Mouse (Mus musculus) limb, embryonic 12.5 days (tissue): ENCODE results near the gene Rnf185. TPM values are rescaled to one million over a fixed set of nuclear protein-coding genes. Genes with fewer than 3 reads are reported as not detected.

ENCODE experiments used
- ATAC-seq: fragments of 200-750 bp; cut with Nextera tagmentation; 2 replicates; pipeline ENCODE4 v1.8.0; 2017; ENCODE audit warnings: low read depth, moderate TSS enrichment; ENCODE audit not compliant: insufficient number of reproducible peaks, insufficient read depth, low FRiP score, low TSS enrichment
- H3K27ac ChIP-seq: fragments of 300-500 bp; sonication (generic); 2 replicates; pipeline ENCODE4 v1.5.1; 2016; ENCODE audit warnings: mild to moderate bottlenecking, moderate library complexity
- H3K27me3 ChIP-seq: fragments of 300-500 bp; sonication (generic); 2 replicates; pipeline ENCODE4 v1.6.1; 2016; ENCODE audit warnings: mild to moderate bottlenecking, moderate library complexity
- H3K36me3 ChIP-seq: fragments of 300-500 bp; sonication (generic); 2 replicates; pipeline ENCODE4 v1.6.1; 2016; ENCODE audit warnings: mild to moderate bottlenecking, moderate library complexity
- H3K4me1 ChIP-seq: fragments of 300-500 bp; sonication (generic); replicated peaks from 2 replicates; pipeline ENCODE4 v1.6.1; 2016
- H3K4me2 ChIP-seq: fragments of 300-500 bp; sonication (generic); 2 replicates; pipeline ENCODE4 v1.6.1; 2016; ENCODE audit warnings: mild to moderate bottlenecking, moderate library complexity
- H3K4me3 ChIP-seq: fragments of 300-500 bp; sonication (generic); replicated peaks from 2 replicates; pipeline ENCODE4 v1.5.1; 2016; ENCODE audit warnings: mild to moderate bottlenecking
- H3K9ac ChIP-seq: fragments of 300-500 bp; sonication (generic); replicated peaks from 2 replicates; pipeline ENCODE4 v1.6.1; 2016; ENCODE audit warnings: mild to moderate bottlenecking, moderate library complexity
- H3K9me3 ChIP-seq: fragments of 300-500 bp; sonication (generic); 2 replicates; pipeline ENCODE4 v1.6.1; 2016; ENCODE audit warnings: mild to moderate bottlenecking, moderate library complexity
- WGBS: fragments of 180-500 bp; shearing (Covaris S2); methylation state at CpG from one replicate; pipeline ENCODE4 v1.1.7; 2016; 5-methylcytosine and 5-hydroxymethylcytosine counted together
- polyA plus RNA-seq: library from polyadenylated mRNA; unstranded; fragments of >200 nt; fragmentation: Nextera tagmentation; extraction: Ambion mirVana; gene quantifications from 2 replicates; pipeline ENCODE4 v1.2.1, GENCODE M21; 2016

Gene Rnf185
- polyA plus RNA-seq, result 35.4 and 36.8 TPM in 2 replicates

DNA sequence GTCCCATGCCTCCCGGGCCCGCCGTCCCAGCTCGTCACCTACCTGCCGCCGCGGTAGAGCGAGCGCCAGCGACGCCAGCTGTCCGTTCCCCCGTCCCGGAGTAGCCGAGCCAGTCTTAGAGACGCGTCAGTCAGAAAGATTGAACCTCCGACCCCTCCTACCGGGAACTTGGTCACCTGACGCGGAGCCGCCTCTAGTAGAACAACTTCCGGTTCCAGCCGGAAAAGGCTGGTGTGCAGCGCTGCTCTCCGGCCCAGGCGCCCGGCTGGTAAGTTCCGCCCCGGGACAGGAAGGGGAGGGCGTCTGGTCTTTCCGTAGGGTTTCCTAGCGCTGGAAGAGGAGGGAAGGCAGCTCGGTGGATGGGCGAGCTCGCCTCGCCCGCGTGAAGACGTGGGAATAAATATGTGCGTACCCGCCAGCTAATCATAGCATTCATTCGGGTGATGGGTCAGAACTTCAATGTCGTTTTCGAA, at the start of gene Rnf185:
Rnf185 (minus strand) TSS at position 197 of the 473 bp plus-strand sequence.
- Histone ChIP-seq H3K4me2 (peak within 1 kb of the TSS; percentile 71), H3K9me3 (no peaks in the 10 kb centered on the region), H3K9ac (peak within 1 kb of the TSS; percentile 82), H3K4me3 (peak within 1 kb of the TSS; percentile 86), H3K27me3 (no peaks in the 10 kb centered on the region), H3K4me1 (peaks cover 18% of the 10 kb centered on the region), H3K36me3 (peaks cover 13% of the 10 kb centered on the region; the same call in 1 of the 2 replicates), H3K27ac (peak within 1 kb of the TSS; percentile 90)
- ATAC-seq, result peak; percentile 96
- WGBS, result under 1% methylated on average over 45 of the region's 45 CpGs

DNA sequence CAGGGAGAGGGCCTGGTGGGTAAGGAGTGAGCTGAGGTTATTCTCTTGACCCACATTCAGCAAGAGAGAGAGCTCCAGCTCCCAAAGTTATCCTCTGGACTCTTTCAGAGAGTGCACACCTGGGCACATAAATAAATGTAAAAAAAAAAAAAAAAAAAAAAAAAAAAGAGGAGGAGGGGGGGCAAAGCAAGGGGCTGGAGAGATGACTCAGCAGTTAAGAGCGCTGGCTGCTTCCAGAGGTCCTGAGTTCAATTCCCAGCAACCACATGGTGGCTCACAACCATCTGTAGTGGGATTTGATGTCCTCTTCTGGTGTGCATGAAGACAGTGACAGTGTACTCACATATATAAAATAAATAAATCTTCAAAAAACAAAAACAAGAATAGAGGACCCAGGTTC, 45.1 kb upstream of the Rnf185 start:
- no peak overlapping the region for H3K4me3 ChIP-seq
- peaks cover 7% of the 10 kb centered on the region; the same call in 1 of the 2 replicates for H3K27me3 ChIP-seq
- no peak overlapping the region for H3K27ac ChIP-seq
- no peak for ATAC-seq
- H3K36me3 ChIP-seq, result no peaks in the 10 kb centered on the region
- H3K9me3 ChIP-seq, result no peaks in the 10 kb centered on the region
- 0 out of 2 replicates have a peak, but pooled peaks cover 7% of the 10 kb centered on the region for H3K4me1 ChIP-seq
- H3K9ac ChIP-seq, result no peak overlapping the region
- no peak overlapping the region for H3K4me2 ChIP-seq
- WGBS, result 82% methylated on average over 1 of the region's 1 CpGs

DNA sequence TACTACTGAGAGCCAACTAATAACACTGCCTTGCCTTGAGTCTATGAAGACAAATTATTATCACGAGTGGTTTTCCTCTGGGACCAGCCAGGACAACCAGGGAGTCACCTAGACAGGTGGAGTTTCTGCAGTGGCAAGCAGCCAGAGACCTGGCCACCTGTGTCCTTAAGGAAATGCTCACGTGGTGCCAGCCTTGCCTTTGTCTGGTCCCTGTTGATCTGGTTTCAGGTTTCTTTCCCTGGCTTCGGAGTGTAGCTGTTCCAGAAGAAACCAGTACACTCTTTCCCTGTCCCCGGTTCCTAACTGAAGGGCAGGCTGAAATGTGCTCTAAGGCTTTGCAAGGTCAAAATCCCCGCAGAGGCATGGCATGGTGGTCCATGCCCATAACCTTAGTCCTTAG, 44.6 kb upstream of the Rnf185 start:
- Histone ChIP-seq H3K36me3 (no peaks in the 10 kb centered on the region), H3K4me2 (no peak overlapping the region), H3K9me3 (no peaks in the 10 kb centered on the region), H3K27ac (no peak overlapping the region), H3K4me3 (no peak overlapping the region), H3K4me1 (0 out of 2 replicates have a peak, but pooled peaks cover 7% of the 10 kb centered on the region), H3K9ac (no peak overlapping the region), H3K27me3 (0 out of 2 replicates have a peak, but pooled peaks cover 2% of the 10 kb centered on the region)
- ATAC-seq, result no peak
- 55% methylated on average over 5 of the region's 5 CpGs for WGBS

DNA sequence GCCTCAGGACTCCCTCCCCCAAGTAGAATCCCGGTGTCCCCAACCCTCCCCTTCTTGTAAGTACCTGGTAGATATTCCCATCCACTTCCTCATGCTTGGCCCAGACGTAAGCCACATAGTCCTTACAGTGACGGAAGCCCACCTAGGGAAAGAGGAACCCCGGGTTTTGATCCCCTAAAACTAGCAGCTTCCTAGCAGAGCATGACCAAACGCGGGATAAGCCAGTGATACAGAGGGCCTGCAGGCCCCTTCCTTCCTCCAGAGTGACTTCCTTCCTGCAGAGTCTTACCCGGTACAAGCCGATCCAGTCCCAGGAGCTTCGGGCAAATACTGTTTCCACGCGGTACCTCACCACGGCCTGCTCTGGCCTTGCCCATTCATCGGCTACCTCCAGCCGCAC, 43.3 kb upstream of the Rnf185 start:
- Histone ChIP-seq H3K9ac (no peak overlapping the region), H3K4me1 (0 out of 2 replicates have a peak, but pooled peaks cover 7% of the 10 kb centered on the region), H3K27me3 (no peaks in the 10 kb centered on the region), H3K27ac (no peak overlapping the region), H3K4me3 (no peak overlapping the region), H3K36me3 (no peaks in the 10 kb centered on the region), H3K9me3 (no peaks in the 10 kb centered on the region), H3K4me2 (no peak overlapping the region)
- ATAC-seq, result no peak
- 91% methylated on average over 14 of the region's 14 CpGs for WGBS

DNA sequence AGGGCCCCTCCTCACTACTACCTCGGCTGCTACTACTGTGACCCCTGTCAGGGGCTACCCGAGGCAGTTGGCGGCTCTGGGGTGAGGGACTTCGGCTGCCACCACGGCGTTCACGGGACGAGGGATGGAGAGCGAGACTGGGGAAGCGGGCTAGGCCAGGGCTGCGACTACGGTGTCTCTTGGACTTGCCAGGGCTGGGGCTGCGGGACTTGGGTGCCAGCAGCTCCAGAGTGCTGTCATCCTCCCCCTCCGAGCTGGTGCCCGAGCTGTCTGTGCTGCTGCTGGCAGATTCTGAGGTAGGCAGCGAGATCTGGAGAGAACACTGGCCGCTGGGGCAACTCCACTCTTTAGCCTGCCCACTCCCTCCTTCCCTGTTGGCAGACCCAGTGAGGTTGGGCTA, 42.7 kb upstream of the Rnf185 start:
- H3K9ac ChIP-seq, result 0 out of 2 replicates have a peak overlapping the region, but pooled peaks have one; percentile 34
- H3K27me3 ChIP-seq, result no peaks in the 10 kb centered on the region
- 0 out of 2 replicates have a peak, but pooled peaks cover 7% of the 10 kb centered on the region for H3K4me1 ChIP-seq
- 79% methylated on average over 17 of the region's 17 CpGs for WGBS
- no peak for ATAC-seq
- H3K27ac ChIP-seq, result no peak overlapping the region
- H3K4me2 ChIP-seq, result no peak overlapping the region
- H3K4me3 ChIP-seq, result no peak overlapping the region
- no peaks in the 10 kb centered on the region for H3K36me3 ChIP-seq
- no peaks in the 10 kb centered on the region for H3K9me3 ChIP-seq

DNA sequence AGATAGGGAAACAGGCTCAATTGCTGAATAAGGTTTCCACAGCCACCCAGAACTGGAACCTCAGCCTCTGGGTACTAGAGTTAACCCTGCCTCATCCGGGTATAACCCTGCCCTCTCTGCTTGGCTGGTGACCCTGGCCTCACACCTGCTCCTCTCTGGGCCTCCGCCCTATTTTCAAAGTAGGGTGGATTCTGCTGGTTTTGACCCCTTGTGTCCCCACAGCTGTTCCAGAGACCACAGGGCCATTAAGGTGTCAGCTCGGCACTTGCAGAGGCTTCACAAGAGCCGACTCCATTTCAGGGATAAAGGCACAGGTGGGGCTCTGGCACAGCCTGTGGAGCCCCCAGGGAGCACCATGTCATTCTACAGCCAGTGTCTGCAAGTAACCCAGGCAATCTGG, 40.6 kb upstream of the Rnf185 start:
- H3K27ac ChIP-seq, result no peak overlapping the region
- no peak overlapping the region for H3K4me3 ChIP-seq
- 47% methylated on average over 4 of the region's 4 CpGs for WGBS
- H3K4me2 ChIP-seq, result no peak overlapping the region
- peaks cover 13% of the 10 kb centered on the region for H3K4me1 ChIP-seq
- H3K9me3 ChIP-seq, result no peaks in the 10 kb centered on the region
- no peak overlapping the region for H3K9ac ChIP-seq
- ATAC-seq, result no peak
- H3K27me3 ChIP-seq, result no peaks in the 10 kb centered on the region
- H3K36me3 ChIP-seq, result no peaks in the 10 kb centered on the region

DNA sequence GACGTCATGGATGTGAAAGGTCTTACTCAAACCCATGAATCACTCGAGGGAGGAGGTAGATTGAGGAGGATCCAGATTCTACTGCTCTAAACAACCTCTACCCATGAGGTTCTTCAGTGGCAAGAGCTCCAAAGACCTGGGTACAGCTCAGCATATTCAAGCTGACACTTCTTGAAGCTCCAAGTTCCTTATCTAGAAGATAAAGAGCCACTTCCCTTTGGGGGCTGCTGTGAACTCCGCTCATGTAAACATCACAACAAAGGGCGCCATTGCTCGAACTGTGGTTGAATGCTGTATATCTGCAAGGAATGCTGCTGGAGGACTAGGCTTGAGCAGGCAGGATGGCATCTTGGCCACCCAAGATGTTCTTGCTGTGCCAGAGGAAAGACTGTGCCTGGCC, 36.9 kb upstream of the Rnf185 start:
- WGBS, result 79% methylated on average over 5 of the region's 5 CpGs
- Histone ChIP-seq H3K9ac (no peak overlapping the region), H3K4me3 (no peak overlapping the region), H3K36me3 (no peaks in the 10 kb centered on the region), H3K4me1 (peaks cover 8% of the 10 kb centered on the region), H3K4me2 (no peak overlapping the region), H3K27ac (no peak overlapping the region), H3K27me3 (no peaks in the 10 kb centered on the region), H3K9me3 (no peaks in the 10 kb centered on the region)
- no peak for ATAC-seq

DNA sequence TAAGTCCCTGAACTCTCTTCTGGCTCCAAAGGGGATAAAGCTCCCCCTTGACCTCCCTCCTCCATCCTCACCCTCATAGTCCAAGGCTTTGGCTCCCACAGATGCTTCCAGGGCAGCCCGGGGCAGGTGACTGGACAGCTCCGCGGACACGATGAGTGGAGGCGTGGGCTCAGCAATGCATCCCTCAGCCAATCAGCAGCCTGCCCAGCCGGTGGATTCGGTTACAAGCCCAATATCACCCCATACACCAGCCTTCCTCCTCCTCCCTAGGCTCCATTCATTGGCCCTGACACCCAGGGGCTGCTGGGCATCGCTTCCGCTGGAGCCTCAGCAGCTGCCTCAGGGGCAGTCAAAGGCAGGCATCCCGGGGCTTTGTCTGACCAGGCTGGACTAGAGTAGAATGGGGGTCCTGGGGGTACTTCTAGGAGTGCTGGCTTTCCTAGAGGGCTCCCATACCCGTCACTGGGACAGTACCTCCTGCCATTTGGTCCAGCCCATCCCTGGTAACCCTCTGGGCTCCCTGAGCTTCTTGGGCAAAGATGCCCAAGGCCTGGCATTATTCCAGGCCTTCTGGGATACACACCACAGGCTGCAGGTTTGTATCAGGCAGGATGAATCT, 35.9 kb upstream of the Rnf185 start, which contains the start of gene Pla2g3:
Pla2g3 (plus strand) TSS at position 333 of the 619 bp plus-strand sequence.
- Histone ChIP-seq H3K4me2 (no peak within 1 kb of the TSS), H3K36me3 (no peaks in the 10 kb centered on the region), H3K9ac (no peak within 1 kb of the TSS), H3K27ac (no peak within 1 kb of the TSS), H3K4me3 (no peak within 1 kb of the TSS), H3K27me3 (no peaks in the 10 kb centered on the region), H3K9me3 (no peaks in the 10 kb centered on the region), H3K4me1 (peaks cover 8% of the 10 kb centered on the region)
- 19% methylated on average over 11 of the region's 11 CpGs for WGBS
- no peak; the same call in 1 of the 2 replicates for ATAC-seq

DNA sequence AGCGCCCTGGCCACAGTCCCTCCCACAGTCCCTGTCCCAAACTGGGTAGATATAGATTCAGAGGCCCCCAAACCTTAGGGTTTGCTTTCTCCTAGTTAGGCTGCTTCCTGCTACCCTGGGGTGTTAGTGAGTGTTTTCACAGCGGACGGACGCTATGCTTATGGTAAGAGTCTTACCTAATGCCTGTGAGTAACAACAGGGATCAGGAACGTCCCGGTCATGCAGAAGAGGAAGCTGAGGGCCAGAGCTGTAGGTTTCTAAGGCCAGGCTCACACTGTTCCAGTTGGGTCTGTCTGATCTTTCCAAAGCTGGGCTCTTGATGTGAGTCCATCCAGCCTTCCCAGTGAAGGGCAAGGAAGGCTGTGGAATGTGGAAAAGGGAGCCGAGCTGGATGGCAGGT, 34.2 kb upstream of the Rnf185 start:
- H3K27ac ChIP-seq, result no peak overlapping the region
- no peak overlapping the region for H3K9ac ChIP-seq
- H3K27me3 ChIP-seq, result no peaks in the 10 kb centered on the region
- no peak overlapping the region for H3K4me3 ChIP-seq
- no peaks in the 10 kb centered on the region for H3K9me3 ChIP-seq
- no peak overlapping the region for H3K4me2 ChIP-seq
- ATAC-seq, result no peak
- H3K4me1 ChIP-seq, result peaks cover 12% of the 10 kb centered on the region
- H3K36me3 ChIP-seq, result no peaks in the 10 kb centered on the region
- 71% methylated on average over 7 of the region's 7 CpGs for WGBS

DNA sequence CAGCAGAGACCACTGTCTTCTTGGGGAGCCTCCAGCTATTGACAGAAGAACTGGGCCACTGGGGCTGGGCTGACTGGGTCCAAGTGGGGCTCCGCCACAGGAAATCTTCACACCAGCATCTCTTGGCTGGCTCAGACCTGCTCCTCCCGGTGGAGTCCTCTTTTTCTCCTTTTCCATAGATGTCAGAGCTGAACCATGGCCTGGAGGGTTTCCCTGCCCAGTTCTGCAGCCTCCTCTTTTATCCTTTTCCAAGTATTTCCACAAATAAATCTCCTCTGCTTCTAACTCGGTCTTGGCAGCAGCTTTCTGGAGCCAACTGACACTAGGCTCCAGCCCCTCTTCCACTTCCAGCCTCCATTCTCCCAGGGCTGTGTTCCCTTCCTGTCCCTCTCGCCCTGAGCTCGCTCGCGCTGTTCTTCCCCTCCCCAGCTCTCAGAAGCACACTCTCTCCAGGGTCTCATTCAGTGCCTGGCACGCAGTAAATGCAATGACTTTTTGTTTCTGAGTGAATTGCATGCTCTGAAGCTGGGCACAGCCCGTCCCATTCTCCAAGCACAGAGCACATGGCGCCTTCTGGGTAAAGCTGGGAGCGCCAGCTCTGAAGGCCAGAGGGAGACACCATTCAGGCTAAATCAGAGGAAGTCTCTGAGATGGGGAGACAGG, 31.9 kb upstream of the Rnf185 start:
- Histone ChIP-seq H3K9me3 (no peaks in the 10 kb centered on the region), H3K9ac (peak overlapping the region; percentile 31; the same call in 1 of the 2 replicates), H3K27me3 (no peaks in the 10 kb centered on the region), H3K4me2 (no peak overlapping the region), H3K36me3 (no peaks in the 10 kb centered on the region), H3K27ac (no peak overlapping the region), H3K4me1 (peaks cover 12% of the 10 kb centered on the region), H3K4me3 (no peak overlapping the region)
- no peak for ATAC-seq
- 63% methylated on average over 11 of the region's 11 CpGs for WGBS

DNA sequence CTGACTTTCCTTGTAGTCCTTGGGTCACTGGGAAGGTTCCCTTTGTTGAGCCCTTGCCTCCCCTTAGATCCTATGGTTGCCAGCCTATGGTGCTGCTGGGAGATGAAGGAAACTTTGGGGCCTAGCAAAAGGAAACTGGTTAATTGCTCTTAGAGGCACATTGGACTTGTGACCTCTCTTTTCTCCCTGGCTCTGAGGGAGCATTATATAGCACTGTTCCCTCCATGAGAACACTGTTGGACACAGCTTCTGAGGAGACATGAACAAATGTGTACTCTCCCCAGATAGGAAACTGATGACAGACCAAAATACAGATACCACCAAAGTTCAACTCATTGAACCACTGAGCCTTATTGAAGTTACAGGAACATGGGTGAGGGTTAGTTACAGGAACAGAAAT, 23.3 kb upstream of the Rnf185 start:
- H3K4me1 ChIP-seq, result no peaks in the 10 kb centered on the region
- no peak overlapping the region for H3K9ac ChIP-seq
- H3K36me3 ChIP-seq, result no peaks in the 10 kb centered on the region
- no peak overlapping the region for H3K4me2 ChIP-seq
- H3K4me3 ChIP-seq, result no peak overlapping the region
- no peak for ATAC-seq
- no peak overlapping the region for H3K27ac ChIP-seq
- no peaks in the 10 kb centered on the region for H3K9me3 ChIP-seq
- H3K27me3 ChIP-seq, result no peaks in the 10 kb centered on the region
